Mouse (Mus musculus) urinary bladder, postnatal 14 days (tissue): ENCODE results near the gene Ppp1r3a.
"Not testable (repeated sequence)": the region's sequence is repeated elsewhere in the genome, so short reads cannot be mapped to it uniquely, and the experiment has no call there.

Experiments
- DNase-seq: peaks from one replicate; pipeline ENCODE4 v3.0.0; 2021; ENCODE audit warnings: low spot score

The Ppp1r3a gene

DNA sequence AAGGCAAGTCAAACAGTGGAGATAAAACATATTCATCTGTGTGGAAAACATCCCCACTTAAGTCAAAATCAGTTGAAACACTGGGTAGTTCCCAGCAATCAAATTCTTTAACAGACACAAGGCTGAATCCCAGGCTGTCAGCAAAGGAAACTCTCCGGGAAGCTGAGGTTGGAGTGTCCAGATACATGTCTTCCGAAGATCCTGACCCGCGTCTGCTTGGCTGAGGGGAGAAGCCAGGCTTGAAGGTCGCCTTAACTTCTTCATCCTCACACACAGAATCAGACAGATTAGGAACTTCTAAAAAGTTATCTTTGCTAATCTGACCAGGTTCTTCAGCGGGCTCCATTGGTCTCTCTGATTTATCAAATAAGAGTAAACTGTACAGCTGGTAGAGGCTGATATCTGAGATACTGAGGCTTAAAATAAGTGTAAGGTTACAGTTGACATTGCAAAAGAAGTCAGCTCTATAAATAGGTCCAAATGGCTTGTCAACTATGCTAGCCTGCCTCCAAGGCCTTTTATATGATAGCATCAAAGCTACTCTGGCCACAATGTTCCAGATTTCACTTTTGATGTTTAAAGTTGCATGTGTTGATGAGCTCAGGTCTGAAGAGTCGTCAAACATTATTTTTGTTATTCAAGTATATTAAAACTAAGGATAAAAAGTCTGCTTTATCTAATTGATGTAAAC is at the start of gene Ppp1r3a:
TSS of gene Ppp1r3a (minus strand) at position 374 of the 691 bp plus-strand sequence.
- DNase-seq = no peak

DNA sequence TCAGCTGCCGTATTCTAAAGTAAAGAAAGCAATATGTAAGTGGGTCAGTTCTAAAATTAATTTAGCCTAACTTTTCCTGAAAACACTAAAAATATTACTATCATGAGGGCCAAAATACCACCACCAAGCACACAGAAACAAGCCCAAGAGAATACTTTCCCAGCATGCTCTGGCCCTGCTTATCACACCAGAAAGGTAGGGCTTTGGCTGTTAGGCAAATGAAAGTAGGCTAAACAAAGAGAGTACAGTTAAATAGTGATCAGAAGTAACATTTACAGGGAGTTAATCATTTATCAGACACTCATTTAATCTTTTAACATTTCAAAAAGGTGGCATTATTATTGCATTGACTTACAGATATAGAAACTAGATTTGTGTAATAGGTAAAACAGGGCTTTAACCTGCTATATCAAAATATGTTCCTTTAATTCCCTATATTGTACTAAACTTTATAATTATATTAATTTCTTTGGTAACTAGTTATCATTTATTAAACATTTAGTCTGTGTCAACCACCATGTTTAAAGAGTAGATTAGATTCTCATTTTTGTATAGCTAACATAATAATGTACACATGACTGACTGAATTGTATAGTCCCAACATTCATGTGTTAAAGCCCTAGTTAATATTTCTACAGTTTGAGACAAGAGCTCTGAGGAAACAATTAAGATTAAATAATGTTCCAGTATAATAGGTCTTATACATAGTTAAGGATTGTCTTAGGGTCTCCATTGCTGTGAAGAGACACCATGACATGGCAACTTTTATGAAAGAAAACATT is 32.3 kb upstream of the Ppp1r3a start:
- DNase-seq = no peak

GRCm38 (mm10) chr6:14777920-14778319 is 22.8 kb upstream of the Ppp1r3a start:
- DNase-seq = no peak

GRCm38 (mm10) chr6:14771717-14772116 is 16.6 kb upstream of the Ppp1r3a start:
- DNase-seq = no peak

GRCm38 (mm10) chr6:14757486-14757885 is 2.4 kb upstream of the Ppp1r3a start:
- no peak for DNase-seq

GRCm38 (mm10) chr6:14753512-14753911 is 1.6 kb downstream of the Ppp1r3a start:
- DNase-seq = no peak

GRCm38 (mm10) chr6:14752211-14752610 is 2.9 kb downstream of the Ppp1r3a start:
- DNase-seq = no peak

GRCm38 (mm10) chr6:14747000-14747399 is 8.1 kb downstream of the Ppp1r3a start:
- no peak for DNase-seq

DNA sequence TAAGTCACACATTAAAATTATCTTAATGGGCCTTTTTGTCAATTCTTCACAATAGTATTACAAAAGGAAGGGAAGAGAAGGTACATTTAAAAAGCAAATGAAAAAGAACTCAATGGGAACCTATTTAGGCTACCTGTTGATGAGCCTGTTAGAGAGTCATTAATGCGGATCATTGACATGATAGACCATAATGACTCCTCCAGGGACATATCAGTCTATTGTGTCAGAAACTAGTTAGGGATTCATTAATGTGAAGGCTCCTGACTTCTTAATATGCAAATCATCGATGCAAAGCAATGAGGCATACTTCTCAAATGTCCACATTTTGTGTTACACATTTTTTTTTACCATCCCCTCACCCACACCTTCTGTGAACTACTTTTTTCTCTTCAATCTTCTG is 19.1 kb downstream of the Ppp1r3a start:
- DNase-seq = no peak

GRCm38 (mm10) chr6:14731011-14731410 is 24.1 kb downstream of the Ppp1r3a start:
- DNase-seq = no peak

- DNase-seq = no peak
Measured at GRCm38 (mm10) chr6:14720772-14721414, 34.2 kb downstream of the Ppp1r3a start.

DNA sequence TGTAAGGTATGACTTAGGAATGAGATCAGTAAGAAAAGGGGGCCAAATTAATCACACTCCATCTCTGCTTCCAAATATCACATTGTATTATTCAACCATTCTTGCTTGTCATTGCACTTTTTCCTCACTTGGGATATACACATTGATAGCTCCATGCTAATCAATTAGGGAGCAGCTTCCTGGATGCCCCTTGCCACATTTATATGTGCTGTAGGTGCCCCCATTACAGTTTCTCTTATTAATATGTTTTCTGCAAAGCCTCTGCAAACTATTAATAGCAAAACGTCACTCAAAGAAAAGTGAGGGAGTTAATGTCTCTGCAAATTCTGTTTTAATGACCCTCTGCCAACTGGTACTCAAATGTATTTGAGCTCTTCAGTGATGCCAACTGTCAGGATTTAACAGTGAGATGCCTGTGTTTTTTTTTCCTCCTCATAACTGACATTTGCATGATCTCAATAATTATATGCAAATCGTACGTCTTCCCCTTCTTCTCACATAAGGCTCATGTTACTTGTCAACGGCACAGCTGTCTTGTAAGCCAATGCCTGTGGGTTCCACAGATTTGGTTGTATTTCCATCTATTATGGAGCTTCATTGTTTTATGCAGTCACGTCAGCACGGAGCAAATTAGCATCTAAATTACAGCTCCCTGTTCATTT is 34.8 kb downstream of the Ppp1r3a start:
- DNase-seq = no peak

GRCm38 (mm10) chr6:14715129-14715989 is 39.7 kb downstream of the Ppp1r3a start:
- DNase-seq = no peak

DNA sequence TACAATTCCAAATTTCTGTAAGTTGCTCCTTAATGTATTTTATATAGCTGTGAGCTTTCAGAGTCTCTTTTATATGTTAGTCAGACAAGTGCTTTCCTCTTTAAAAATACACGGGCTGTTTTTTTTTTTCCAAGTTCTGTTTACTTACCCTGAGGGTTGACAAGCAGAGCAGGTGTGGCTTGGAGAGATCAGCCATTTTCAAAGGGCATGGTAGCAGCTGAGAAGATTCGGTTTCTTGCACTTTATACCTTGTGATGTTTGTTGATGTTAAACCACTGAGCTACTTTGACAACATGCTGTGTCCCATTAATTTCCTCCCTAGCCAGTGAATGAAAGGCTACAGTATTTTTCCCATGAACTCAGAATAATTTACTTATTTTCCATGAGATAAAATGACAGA is 42.9 kb downstream of the Ppp1r3a start:
- DNase-seq = no peak

DNA sequence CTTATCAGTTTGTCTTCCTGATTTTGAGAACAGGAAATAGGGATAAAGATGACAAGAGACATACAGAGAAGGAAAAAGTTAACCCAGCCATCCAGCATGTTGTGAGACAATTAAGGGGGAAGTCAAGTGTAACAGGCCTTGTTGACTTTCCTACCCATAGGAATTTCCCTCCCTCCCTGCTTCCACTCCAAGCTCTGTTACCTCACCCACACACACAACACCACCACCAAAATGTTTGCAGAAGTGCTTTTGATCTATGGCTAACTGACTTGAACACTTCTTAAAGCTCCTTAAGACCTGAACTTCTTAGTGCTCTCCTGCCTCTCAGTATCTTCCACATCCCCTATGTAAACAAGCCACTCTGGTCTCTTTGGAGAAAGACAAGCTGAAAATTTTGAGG is 55.0 kb downstream of the Ppp1r3a start:
- no peak for DNase-seq

DNA sequence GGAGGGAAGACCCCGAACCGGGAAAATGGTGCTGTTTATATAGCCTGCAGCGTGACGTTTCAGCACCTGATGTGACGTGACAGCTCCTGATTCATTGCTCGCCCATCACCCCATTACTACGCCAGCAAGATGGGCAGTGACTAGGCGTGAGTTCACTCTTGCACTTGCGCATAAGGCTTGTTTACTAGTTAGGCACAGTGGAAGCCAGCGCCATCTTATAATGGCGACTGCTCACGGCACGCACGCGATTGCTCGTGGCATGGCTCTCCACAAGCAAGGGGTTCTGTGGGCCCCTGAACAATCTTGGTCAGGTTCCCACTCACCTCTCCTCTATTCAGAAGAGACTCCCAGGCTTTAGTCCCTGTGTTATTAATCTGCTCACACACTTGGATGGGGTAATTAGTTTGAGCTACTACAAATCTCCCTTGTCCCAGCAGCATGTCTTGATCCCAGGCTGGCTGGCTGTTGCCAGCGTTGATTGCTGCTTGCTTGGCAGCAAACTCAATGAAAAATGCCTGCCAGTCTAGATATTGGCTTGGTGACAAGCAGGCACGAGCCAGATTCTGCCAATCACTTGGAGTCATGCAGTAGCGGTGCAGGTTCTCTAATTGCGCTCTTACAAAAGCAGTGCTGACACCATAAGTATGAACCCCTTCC is 75.7 kb downstream of the Ppp1r3a start:
- DNase-seq = not testable (repeated sequence)

GRCm38 (mm10) chr6:14668966-14669365 is 86.1 kb downstream of the Ppp1r3a start:
- not testable (repeated sequence) for DNase-seq

GRCm38 (mm10) chr6:14667651-14668050 is 87.4 kb downstream of the Ppp1r3a start:
- DNase-seq = not testable (repeated sequence)
